Mouse (Mus musculus) stomach, embryonic 16.5 days (tissue): ENCODE results near the gene Nrn1l. TPM values are rescaled to one million over a fixed set of nuclear protein-coding genes. Genes with fewer than 3 reads are reported as not detected.

ENCODE experiments used
- ATAC-seq: fragments of 200-750 bp; cut with Nextera tagmentation; 2 replicates; pipeline ENCODE4 v1.8.0; 2017; ENCODE audit warnings: moderate number of reproducible peaks, moderate TSS enrichment; ENCODE audit not compliant: insufficient read depth, low FRiP score
- H3K27ac ChIP-seq: fragments of 300-500 bp; sonication (generic); 2 replicates; pipeline ENCODE4 v1.5.1; 2014; ENCODE audit warnings: low read length
- H3K27me3 ChIP-seq: fragments of 300-500 bp; sonication (generic); 2 replicates; pipeline ENCODE4 v1.6.1; 2014; ENCODE audit warnings: low read length, control low read depth, mixed read lengths; ENCODE audit not compliant: control insufficient read depth, insufficient read depth
- H3K36me3 ChIP-seq: fragments of 300-500 bp; sonication (generic); 2 replicates; pipeline ENCODE4 v1.6.1; 2014; ENCODE audit warnings: low read length; ENCODE audit not compliant: control insufficient read depth, insufficient read depth
- H3K4me1 ChIP-seq: fragments of 300-500 bp; sonication (generic); 2 replicates; pipeline ENCODE4 v1.6.1; 2014; ENCODE audit warnings: low read length, control low read depth, mixed read lengths; ENCODE audit not compliant: control insufficient read depth, insufficient read depth
- H3K4me2 ChIP-seq: fragments of 300-500 bp; sonication (generic); 2 replicates; pipeline ENCODE4 v1.6.1; 2014; ENCODE audit warnings: low read depth, low read length, mixed read lengths
- H3K4me3 ChIP-seq: fragments of 300-500 bp; sonication (generic); replicated peaks from 2 replicates; pipeline ENCODE4 v1.5.1; 2014; ENCODE audit warnings: mild to moderate bottlenecking, low read length
- H3K9ac ChIP-seq: fragments of 300-500 bp; sonication (generic); 2 replicates; pipeline ENCODE4 v1.6.1; 2014; ENCODE audit warnings: low read length
- H3K9me3 ChIP-seq: fragments of 300-500 bp; sonication (generic); replicated peaks from 2 replicates; pipeline ENCODE4 v1.6.1; 2016; ENCODE audit warnings: low read length, control low read depth; ENCODE audit not compliant: control insufficient read depth
- WGBS: fragments of 180-500 bp; shearing (Covaris S2); extraction: QIAGEN DNeasy Blood & Tissue Kit; methylation state at CpG from one replicate; pipeline ENCODE4 v1.1.7; 2014; 5-methylcytosine and 5-hydroxymethylcytosine counted together
- polyA plus RNA-seq: library from polyadenylated mRNA; unstranded; fragments of >200 nt; fragmentation: Nextera tagmentation; extraction: Ambion mirVana; gene quantifications from 2 replicates; pipeline ENCODE4 v1.2.1, GENCODE M21; 2015

Nrn1l gene
- polyA plus RNA-seq, 1 experiment from 2014 or later = not detected

- WGBS = under 1% methylated on average over 33 of the region's 33 CpGs
- peak overlapping the region; percentile 85 for H3K9ac ChIP-seq
- peak overlapping the region; percentile 71 for H3K4me3 ChIP-seq
- peak; percentile 9; the same call in 1 of the 2 replicates for ATAC-seq
- H3K4me1 ChIP-seq = 0 out of 2 replicates have a peak, but pooled peaks cover 6% of the 10 kb centered on the region
- H3K9me3 ChIP-seq = no peaks in the 10 kb centered on the region
- H3K36me3 ChIP-seq = no peaks in the 10 kb centered on the region
- peak overlapping the region; percentile 73 for H3K4me2 ChIP-seq
- peak overlapping the region; percentile 79 for H3K27ac ChIP-seq
- no peaks in the 10 kb centered on the region for H3K27me3 ChIP-seq
Measured at GRCm38 (mm10) chr8:105937496-105938305, 44.3 kb downstream of the Nrn1l start.

- H3K9me3 ChIP-seq = no peaks in the 10 kb centered on the region
- H3K9ac ChIP-seq = peak within 1 kb of the TSS; percentile 85
- H3K27ac ChIP-seq = peak within 1 kb of the TSS; percentile 79
- peak within 1 kb of the TSS; percentile 71 for H3K4me3 ChIP-seq
- peak within 1 kb of the TSS; percentile 73 for H3K4me2 ChIP-seq
- H3K36me3 ChIP-seq = no peaks in the 10 kb centered on the region
- WGBS = 13% methylated on average over 4 of the region's 4 CpGs
- H3K4me1 ChIP-seq = 0 out of 2 replicates have a peak, but pooled peaks cover 6% of the 10 kb centered on the region
- no peak for ATAC-seq
- H3K27me3 ChIP-seq = no peaks in the 10 kb centered on the region
Measured at GRCm38 (mm10) chr8:105938306-105938669, 44.9 kb downstream of the Nrn1l start, which contains the start of gene Psmb10. TSS of gene Psmb10 (minus strand) at chr8:105938444.

GRCm38 (mm10) chr8:105942026-105942425 is 48.7 kb downstream of the Nrn1l start:
- no peaks in the 10 kb centered on the region for H3K4me1 ChIP-seq
- no peak overlapping the region for H3K4me3 ChIP-seq
- no peaks in the 10 kb centered on the region for H3K27me3 ChIP-seq
- no peak for ATAC-seq
- WGBS = 90% methylated on average over 11 of the region's 11 CpGs
- no peak overlapping the region for H3K4me2 ChIP-seq
- peaks cover 21% of the 10 kb centered on the region for H3K36me3 ChIP-seq
- H3K27ac ChIP-seq = no peak overlapping the region
- H3K9ac ChIP-seq = no peak overlapping the region
- no peaks in the 10 kb centered on the region for H3K9me3 ChIP-seq

GRCm38 (mm10) chr8:105942542-105942941 is 49.2 kb downstream of the Nrn1l start:
- Histone ChIP-seq H3K4me3 (no peak overlapping the region), H3K4me2 (no peak overlapping the region), H3K36me3 (peaks cover 22% of the 10 kb centered on the region), H3K9ac (no peak overlapping the region), H3K4me1 (no peaks in the 10 kb centered on the region), H3K27me3 (no peaks in the 10 kb centered on the region), H3K9me3 (no peaks in the 10 kb centered on the region), H3K27ac (no peak overlapping the region)
- ATAC-seq = no peak
- WGBS = 86% methylated on average over 5 of the region's 5 CpGs

GRCm38 (mm10) chr8:105943321-105943739 is 50.0 kb downstream of the Nrn1l start, which contains the start of gene Lcat:
TSS of gene Lcat (minus strand) at chr8:105943382.
- WGBS = 81% methylated on average over 8 of the region's 8 CpGs
- no peak for ATAC-seq
- Histone ChIP-seq H3K4me2 (no peak within 1 kb of the TSS), H3K27ac (no peak within 1 kb of the TSS), H3K36me3 (peaks cover 26% of the 10 kb centered on the region), H3K9me3 (no peaks in the 10 kb centered on the region), H3K4me1 (no peaks in the 10 kb centered on the region), H3K9ac (no peak within 1 kb of the TSS), H3K4me3 (no peak within 1 kb of the TSS), H3K27me3 (no peaks in the 10 kb centered on the region)

Other genes with a start within 250 kb of the Nrn1l start
- 0.55 and 0.74 TPM in 2 replicates for gene Carmil2, start 207.3 kb upstream of the Nrn1l start, polyA plus RNA-seq
- 47.9 and 54.0 TPM in 2 replicates for gene Acd, start 192.5 kb upstream of the Nrn1l start, polyA plus RNA-seq
- 13.2 and 16.5 TPM in 2 replicates for gene Pard6a, start 192.4 kb upstream of the Nrn1l start, polyA plus RNA-seq
- not detected in 2 replicates for gene 4933405L10Rik, start 185.9 kb upstream of the Nrn1l start, polyA plus RNA-seq
- gene Enkd1, start 185.4 kb upstream of the Nrn1l start, polyA plus RNA-seq = 13.8 and 14.9 TPM in 2 replicates
- 18.1 and 24.7 TPM in 2 replicates for gene Gfod2, start 134.9 kb upstream of the Nrn1l start, polyA plus RNA-seq
- gene Ranbp10, start 66.2 kb upstream of the Nrn1l start, polyA plus RNA-seq = 13.7 and 14.1 TPM in 2 replicates
- 0.10 and 0.18 TPM in 2 replicates for gene Tsnaxip1, start 65.8 kb upstream of the Nrn1l start, polyA plus RNA-seq
- 39.4 and 41.0 TPM in 2 replicates for gene Cenpt, start 40.3 kb upstream of the Nrn1l start, polyA plus RNA-seq
- 49.3 and 54.5 TPM in 2 replicates for gene Thap11, start 38.4 kb upstream of the Nrn1l start, polyA plus RNA-seq
- 140 and 208 TPM in 2 replicates for gene Nutf2, start 33.0 kb upstream of the Nrn1l start, polyA plus RNA-seq
- gene Edc4, start 12.7 kb upstream of the Nrn1l start, polyA plus RNA-seq = 41.8 and 46.4 TPM in 2 replicates
- gene Pskh1, start 6.9 kb downstream of the Nrn1l start, polyA plus RNA-seq = 30.4 and 33.1 TPM in 2 replicates
- 3.9 and 5.9 TPM in 2 replicates for gene Ctrl, start 40.3 kb downstream of the Nrn1l start, polyA plus RNA-seq
- gene Psmb10, start 44.9 kb downstream of the Nrn1l start, polyA plus RNA-seq = 55.0 and 59.5 TPM in 2 replicates
- 4.2 and 5.0 TPM in 2 replicates for gene Lcat, start 49.8 kb downstream of the Nrn1l start, polyA plus RNA-seq
- 35.4 and 44.9 TPM in 2 replicates for gene Slc12a4, start 72.5 kb downstream of the Nrn1l start, polyA plus RNA-seq
- gene Dpep3, start 85.9 kb downstream of the Nrn1l start, polyA plus RNA-seq = not detected in 2 replicates
- 18.3 and 18.5 TPM in 2 replicates for gene Dus2, start 97.8 kb downstream of the Nrn1l start, polyA plus RNA-seq
- not detected in 2 replicates for gene Dpep2nb, start 112.4 kb downstream of the Nrn1l start, polyA plus RNA-seq
- gene Ddx28, start 118.3 kb downstream of the Nrn1l start, polyA plus RNA-seq = 14.8 and 16.5 TPM in 2 replicates
- gene Nfatc3, start 165.3 kb downstream of the Nrn1l start, polyA plus RNA-seq = 4.7 and 5.3 TPM in 2 replicates
- gene Esrp2, start 243.4 kb downstream of the Nrn1l start, polyA plus RNA-seq = 62.6 and 82.5 TPM in 2 replicates